Mouse (Mus musculus): Measurements from ENCODE around the gene Esp24. TPM values are rescaled to one million over a fixed set of nuclear protein-coding genes. Genes with fewer than 3 reads are reported as not detected.

Esp24 gene
- not detected for polyA plus RNA-seq (2017; shearing (Covaris generic))

GRCm38 (mm10) chr17:39036395-39036794 lies at the start of gene Esp24:
TSS of gene Esp24 (plus strand) at chr17:39036695.

GRCm38 (mm10) chr17:39043241-39043640 lies 6.7 kb downstream of the Esp24 start, which contains the start of gene Gm21903:
TSS of gene Gm21903 (minus strand) at chr17:39043341.

GRCm38 (mm10) chr17:39076937-39077336 lies 40.4 kb downstream of the Esp24 start, which contains the start of gene Esp23:
TSS of gene Esp23 (minus strand) at chr17:39077037.

Other genes with a start within 250 kb of the Esp24 start
- not detected for gene Gm21903, start 6.6 kb downstream of the Esp24 start, polyA plus RNA-seq (2017; shearing (Covaris generic))
- not detected for gene Esp23, start 40.3 kb downstream of the Esp24 start, polyA plus RNA-seq (2017; shearing (Covaris generic))
- not detected for gene Esp22, start 58.6 kb downstream of the Esp24 start, polyA plus RNA-seq (2017; shearing (Covaris generic))

Data from activated CD4-positive, CD25-positive, alpha-beta regulatory T cell, adult 9 weeks (primary cell).